Mouse (Mus musculus): ENCODE data around the gene Hoxd10.
A peak's percentile ranks its signal among the peaks of the same experiment; 100 is the strongest.

Gene Hoxd10

GRCm38 (mm10) chr2:74681594-74682531 is 9.9 kb upstream of the Hoxd10 start:
- DNase-seq (ENCODE audit: low spot score) = no peak

GRCm38 (mm10) chr2:74682796-74683195 is 8.9 kb upstream of the Hoxd10 start:
- DNase-seq (ENCODE audit: low spot score) = no peak

DNA sequence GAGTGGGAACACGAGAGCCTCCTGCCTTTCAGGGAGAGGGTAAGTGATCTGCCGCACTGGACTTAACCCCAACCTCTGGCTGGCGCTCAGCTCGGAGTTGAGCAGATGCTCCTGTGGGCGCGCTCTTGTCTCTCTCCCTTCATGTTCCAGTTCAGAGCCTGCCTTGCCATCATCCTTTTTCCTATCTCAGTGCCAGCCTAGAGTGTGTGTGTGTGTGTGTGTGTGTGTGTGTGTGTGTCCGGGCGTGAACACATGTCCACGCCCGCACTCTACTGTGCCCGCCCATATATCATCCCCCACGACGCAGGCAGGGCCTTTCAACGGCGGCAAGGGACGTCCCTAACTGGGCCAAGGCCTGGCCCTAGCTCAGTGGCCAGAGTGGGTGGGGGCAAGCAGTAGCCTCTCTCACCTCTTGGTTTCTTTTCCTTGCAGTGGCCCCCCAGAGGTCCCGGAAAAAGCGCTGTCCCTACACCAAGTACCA is 8.2 kb upstream of the Hoxd10 start:
- no peak for DNase-seq (ENCODE audit: low spot score)

- no peak for DNase-seq (ENCODE audit: low spot score)
These were observed 7.6 kb upstream of the Hoxd10 start for GRCm38 (mm10) chr2:74684106-74684505.

- no peak for DNase-seq (ENCODE audit: low spot score)
These were observed 6.6 kb upstream of the Hoxd10 start for GRCm38 (mm10) chr2:74685059-74685603.

DNA sequence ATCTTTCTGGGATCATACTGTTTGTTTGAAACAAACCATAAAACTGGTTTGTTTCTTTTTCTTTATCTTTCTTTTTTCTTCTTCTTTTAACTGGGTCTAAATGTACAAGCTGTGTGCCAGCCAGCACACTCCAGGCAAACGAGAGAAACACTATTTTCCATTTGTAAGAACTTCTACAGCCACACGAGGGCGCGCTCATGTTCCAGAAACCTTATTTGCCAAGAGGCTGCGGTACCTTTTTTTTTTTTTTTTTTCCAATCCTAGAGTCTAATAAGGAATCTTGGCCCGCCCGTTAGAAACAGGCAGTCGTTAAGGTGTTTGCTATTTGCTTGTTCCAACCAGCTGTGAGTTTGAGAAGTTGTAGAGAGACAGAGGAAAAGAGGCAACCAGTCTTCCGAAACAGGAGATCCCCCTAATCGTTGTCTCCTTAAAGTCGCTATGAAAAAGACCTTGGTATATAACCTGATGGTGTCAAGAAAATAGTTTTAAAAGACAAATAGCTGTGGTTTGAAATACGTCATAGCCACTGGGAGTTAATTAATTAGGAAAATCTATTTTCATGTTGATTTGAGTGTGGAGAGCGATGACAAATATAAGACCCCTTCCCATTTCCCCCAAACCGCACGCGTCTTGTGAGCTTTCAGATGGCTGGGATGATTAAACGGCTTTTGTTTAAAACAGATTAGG is 5.3 kb upstream of the Hoxd10 start:
- peak; percentile 48 for DNase-seq (ENCODE audit: low spot score)

DNA sequence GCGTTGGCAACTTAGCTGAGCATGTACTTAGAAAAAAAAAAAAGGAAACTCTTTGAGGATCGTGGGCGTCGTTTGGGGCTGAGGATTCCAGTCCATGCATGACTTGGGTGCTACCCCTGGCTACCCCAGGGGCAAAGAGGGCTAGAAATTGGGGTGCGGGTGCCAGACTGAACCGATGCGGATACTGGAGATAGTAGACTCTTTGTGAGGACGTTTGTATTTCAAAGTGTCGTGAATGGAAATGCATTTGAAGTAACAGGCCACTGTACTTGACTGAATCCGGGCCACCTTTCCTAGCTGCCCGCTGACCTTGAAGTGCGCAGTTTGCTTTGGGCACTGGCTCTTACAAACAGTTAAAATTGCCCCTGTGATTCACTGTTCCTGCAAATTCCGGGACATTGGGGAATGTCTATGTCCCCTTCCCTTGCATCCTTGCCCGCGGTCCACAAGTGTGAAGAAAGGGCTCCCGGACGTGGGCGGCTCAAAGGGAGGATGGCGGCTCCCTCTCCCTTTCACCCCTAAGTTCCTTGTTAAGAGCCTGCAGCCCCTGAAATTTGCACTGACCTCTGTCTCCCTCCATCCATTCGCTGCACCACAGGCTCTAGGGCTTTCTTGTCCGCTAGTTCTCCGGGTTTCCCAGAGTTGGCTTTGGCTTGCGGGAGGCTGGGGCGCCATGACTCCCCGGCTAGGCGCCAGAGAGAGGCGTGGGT is 4.6 kb upstream of the Hoxd10 start:
- DNase-seq (ENCODE audit: low spot score) = no peak

GRCm38 (mm10) chr2:74687698-74688555 is 3.8 kb upstream of the Hoxd10 start:
- no peak for DNase-seq (ENCODE audit: low spot score)

- DNase-seq (ENCODE audit: low spot score) = no peak
These were observed 2.7 kb upstream of the Hoxd10 start for GRCm38 (mm10) chr2:74688795-74689573.

GRCm38 (mm10) chr2:74689574-74690337 is 2.0 kb upstream of the Hoxd10 start:
- DNase-seq (ENCODE audit: low spot score) = no peak

- no peak for DNase-seq (ENCODE audit: low spot score)
These were observed 1.4 kb upstream of the Hoxd10 start for GRCm38 (mm10) chr2:74690338-74690716.

DNA sequence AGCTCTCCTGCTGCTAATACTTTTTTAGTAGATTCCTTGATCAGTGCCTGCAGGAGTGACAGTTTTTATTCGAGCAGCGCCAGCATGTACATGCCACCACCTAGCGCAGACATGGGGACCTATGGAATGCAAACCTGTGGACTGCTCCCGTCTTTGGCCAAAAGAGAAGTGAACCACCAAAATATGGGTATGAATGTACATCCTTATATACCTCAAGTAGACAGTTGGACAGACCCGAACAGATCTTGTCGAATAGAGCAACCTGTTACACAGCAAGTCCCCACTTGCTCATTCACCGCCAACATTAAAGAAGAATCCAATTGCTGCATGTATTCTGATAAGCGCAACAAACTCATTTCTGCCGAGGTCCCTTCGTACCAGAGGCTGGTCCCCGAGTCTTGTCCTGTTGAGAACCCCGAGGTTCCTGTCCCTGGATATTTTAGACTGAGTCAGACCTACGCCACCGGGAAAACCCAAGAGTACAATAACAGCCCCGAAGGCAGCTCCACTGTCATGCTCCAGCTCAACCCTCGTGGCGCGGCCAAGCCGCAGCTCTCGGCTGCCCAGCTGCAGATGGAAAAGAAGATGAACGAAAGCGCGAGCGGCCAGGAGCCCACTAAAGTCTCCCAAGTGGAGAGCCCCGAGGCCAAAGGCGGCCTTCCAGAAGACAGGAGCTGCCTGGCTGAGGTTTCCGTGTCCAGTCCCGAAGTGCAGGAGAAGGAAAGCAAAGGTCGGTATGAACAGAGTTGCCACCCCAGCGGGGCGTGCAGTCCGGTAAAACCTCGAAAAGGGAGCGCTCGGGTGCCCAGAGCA is 477 bp downstream of the Hoxd10 start:
- DNase-seq (ENCODE audit: low spot score) = no peak

GRCm38 (mm10) chr2:74692808-74693431 is 1.2 kb downstream of the Hoxd10 start:
- no peak for DNase-seq (ENCODE audit: low spot score)

DNA sequence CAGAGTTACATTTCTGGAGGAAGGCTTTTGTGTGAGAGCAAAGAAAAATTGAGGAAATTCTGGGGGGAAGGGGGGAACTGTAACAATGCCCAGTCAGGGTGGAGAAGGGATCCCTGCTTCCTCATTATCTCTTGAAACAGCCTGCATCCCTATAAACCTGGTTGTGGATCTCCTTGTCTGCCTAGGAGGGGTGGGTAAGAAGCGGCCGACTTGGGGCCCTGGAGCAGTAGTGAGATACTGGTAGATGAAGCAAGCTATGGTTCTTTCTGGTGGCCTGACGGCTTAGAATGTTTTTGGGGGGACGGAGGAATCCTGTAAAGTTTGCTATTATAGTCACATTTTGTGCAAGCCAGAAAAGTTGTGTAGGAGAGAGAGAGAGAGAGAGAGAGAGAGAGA is 1.7 kb downstream of the Hoxd10 start:
- DNase-seq (ENCODE audit: low spot score) = no peak

DNA sequence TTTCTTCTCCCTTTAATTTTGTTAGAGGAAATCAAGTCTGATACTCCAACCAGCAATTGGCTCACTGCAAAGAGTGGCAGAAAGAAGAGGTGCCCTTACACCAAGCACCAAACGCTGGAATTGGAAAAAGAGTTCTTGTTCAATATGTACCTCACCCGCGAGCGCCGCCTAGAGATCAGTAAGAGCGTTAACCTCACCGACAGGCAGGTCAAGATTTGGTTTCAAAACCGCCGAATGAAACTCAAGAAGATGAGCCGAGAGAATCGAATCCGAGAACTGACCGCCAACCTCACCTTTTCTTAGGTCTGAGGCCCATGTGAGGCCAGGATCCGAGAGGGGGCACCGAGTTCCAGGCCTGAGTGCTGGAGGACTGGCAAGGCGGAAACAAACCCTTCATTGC is 2.3 kb downstream of the Hoxd10 start:
- no peak for DNase-seq (ENCODE audit: low spot score)

GRCm38 (mm10) chr2:74695383-74695782 is 3.7 kb downstream of the Hoxd10 start:
- DNase-seq (ENCODE audit: low spot score) = no peak

DNA sequence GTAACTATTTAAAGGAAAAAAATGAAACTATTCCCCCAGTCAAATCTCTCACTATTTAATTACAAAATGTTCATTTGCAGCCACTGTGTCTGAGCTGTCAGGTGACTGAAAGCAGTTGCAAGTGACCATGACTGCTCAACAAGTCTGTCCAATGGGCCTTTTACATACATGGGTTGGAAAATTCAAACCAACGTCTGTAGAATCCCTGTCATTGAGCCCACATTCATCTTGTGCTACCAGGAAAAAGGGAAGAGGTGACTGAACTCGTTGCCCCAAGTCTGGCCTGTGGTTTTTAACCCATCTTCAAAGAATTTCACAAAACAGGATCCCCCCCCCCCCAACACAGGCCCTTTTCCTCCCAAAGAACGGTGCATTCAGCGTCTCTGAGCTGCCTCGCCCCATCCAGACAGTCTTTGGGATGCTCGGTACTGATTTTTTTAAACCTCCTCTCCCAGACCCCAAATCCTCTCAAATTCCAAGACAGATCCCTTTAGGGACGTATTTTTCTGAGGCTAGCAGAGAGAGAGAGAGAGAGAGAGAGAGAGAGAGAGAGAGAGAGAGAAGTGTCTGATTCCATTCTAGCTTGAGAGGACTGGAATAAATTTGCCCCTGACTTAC is 4.2 kb downstream of the Hoxd10 start:
- no peak for DNase-seq (ENCODE audit: low spot score)
